Mouse (Mus musculus) hindbrain, embryonic 11.5 days (tissue): ENCODE data around the gene Ablim1. TPM values are rescaled to one million over a fixed set of nuclear protein-coding genes. Genes with fewer than 3 reads are reported as not detected.

Experiments used
- ATAC-seq: fragments of 200-750 bp; cut with Nextera tagmentation; 2 replicates; pipeline ENCODE4 v1.8.0; 2017; ENCODE audit warnings: mild to moderate bottlenecking, moderate TSS enrichment, moderate library complexity; ENCODE audit not compliant: low FRiP score
- DNase-seq: peaks from one replicate; pipeline ENCODE4 v3.0.0-alpha.2; 2015; ENCODE audit warnings: low spot score
- H3K27ac ChIP-seq: fragments of 300-500 bp; sonication (generic); 2 replicates; pipeline ENCODE4 v1.5.1; 2014; ENCODE audit warnings: mild to moderate bottlenecking, low read depth, low read length
- H3K27me3 ChIP-seq: fragments of 300-500 bp; sonication (generic); 2 replicates; pipeline ENCODE4 v1.6.1; 2014; ENCODE audit warnings: mild to moderate bottlenecking, low read length, moderate library complexity, mixed read lengths; ENCODE audit not compliant: control insufficient read depth, insufficient read depth
- H3K36me3 ChIP-seq: fragments of 300-500 bp; sonication (generic); 2 replicates; pipeline ENCODE4 v1.6.1; 2014; ENCODE audit warnings: mild to moderate bottlenecking, low read length, moderate library complexity, mixed read lengths; ENCODE audit not compliant: control insufficient read depth, insufficient read depth
- H3K4me1 ChIP-seq: fragments of 300-500 bp; sonication (generic); replicated peaks from 2 replicates; pipeline ENCODE4 v1.6.1; 2014; ENCODE audit warnings: low read length, mixed read lengths; ENCODE audit not compliant: control insufficient read depth, insufficient read depth
- H3K4me2 ChIP-seq: fragments of 300-500 bp; sonication (generic); replicated peaks from 2 replicates; pipeline ENCODE4 v1.6.1; 2014; ENCODE audit warnings: mild to moderate bottlenecking, low read depth, low read length
- H3K4me3 ChIP-seq: fragments of 300-500 bp; sonication (generic); 2 replicates; pipeline ENCODE4 v1.5.1; 2014; ENCODE audit warnings: low read depth, low read length
- H3K9ac ChIP-seq: fragments of 300-500 bp; sonication (generic); 2 replicates; pipeline ENCODE4 v1.6.1; 2014; ENCODE audit warnings: low read depth, low read length
- H3K9me3 ChIP-seq: fragments of 300-500 bp; sonication (generic); 2 replicates; pipeline ENCODE4 v1.6.1; 2016; ENCODE audit warnings: low read length; ENCODE audit not compliant: control insufficient read depth
- WGBS: fragments of 180-500 bp; shearing (Covaris S2); extraction: QIAGEN DNeasy Blood & Tissue Kit; methylation state at CpG from one replicate; pipeline ENCODE4 v1.1.7; 2014; 5-methylcytosine and 5-hydroxymethylcytosine counted together
- polyA plus RNA-seq: library from polyadenylated mRNA; unstranded; fragments of >200 nt; fragmentation: Nextera tagmentation; extraction: Ambion mirVana; gene quantifications from 2 replicates; pipeline ENCODE4 v1.2.1, GENCODE M21; 2014

Gene Ablim1
- polyA plus RNA-seq, 1 experiment from 2014 or later = 18.6 TPM

DNA sequence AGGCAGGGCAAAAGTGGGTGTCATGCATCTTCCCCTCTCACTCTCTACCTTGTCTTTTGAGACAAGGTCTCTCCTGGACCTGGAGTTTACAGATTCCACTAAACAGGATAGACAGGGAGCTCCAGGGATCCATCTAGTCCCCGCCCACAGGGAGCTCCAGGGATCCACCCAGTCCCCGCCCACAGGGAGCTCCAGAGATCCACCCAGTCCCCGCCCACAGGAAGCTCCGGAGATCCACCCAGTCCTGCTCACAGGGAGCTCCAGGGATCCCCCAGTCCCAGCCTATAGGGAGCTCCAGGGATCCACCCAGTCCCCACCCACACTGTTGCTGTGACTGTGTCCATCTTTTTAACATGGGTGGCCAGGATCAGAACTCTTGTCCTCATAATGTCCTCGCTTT is 16.7 kb downstream of the Ablim1 start:
- no peak overlapping the region for H3K9ac ChIP-seq
- H3K27me3 ChIP-seq = no peaks in the 10 kb centered on the region
- H3K4me2 ChIP-seq = no peak overlapping the region
- H3K4me3 ChIP-seq = no peak overlapping the region
- no peaks in the 10 kb centered on the region for H3K36me3 ChIP-seq
- DNase-seq = no peak
- WGBS = 78% methylated on average over 5 of the region's 5 CpGs
- no peak overlapping the region for H3K27ac ChIP-seq
- no peaks in the 10 kb centered on the region for H3K4me1 ChIP-seq
- ATAC-seq = no peak
- no peaks in the 10 kb centered on the region for H3K9me3 ChIP-seq

DNA sequence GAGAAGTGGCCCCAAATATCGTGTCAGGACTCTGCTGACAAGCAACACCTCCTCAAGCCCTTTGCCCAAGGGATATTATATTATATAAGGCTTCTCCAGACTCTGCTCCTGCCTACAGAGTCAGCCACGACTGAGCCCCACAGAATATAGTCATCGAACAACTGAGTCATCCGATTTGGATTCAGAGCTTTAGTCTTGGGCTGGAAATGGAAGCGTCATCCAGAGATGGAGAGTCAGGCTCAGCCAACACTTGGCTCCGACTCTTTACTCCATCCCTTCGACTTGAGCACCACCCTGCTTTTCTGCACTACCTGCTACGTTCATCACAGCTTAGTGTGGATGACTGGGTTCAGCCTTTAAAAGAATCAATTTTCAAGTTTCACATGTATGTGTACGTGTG is 17.3 kb downstream of the Ablim1 start:
- H3K4me1 ChIP-seq = no peaks in the 10 kb centered on the region
- no peak overlapping the region for H3K9ac ChIP-seq
- DNase-seq (no peak), ATAC-seq (no peak)
- H3K27me3 ChIP-seq = no peaks in the 10 kb centered on the region
- 95% methylated on average over 9 of the region's 9 CpGs for WGBS
- no peak overlapping the region for H3K27ac ChIP-seq
- no peaks in the 10 kb centered on the region for H3K9me3 ChIP-seq
- no peaks in the 10 kb centered on the region for H3K36me3 ChIP-seq
- H3K4me2 ChIP-seq = no peak overlapping the region
- H3K4me3 ChIP-seq = no peak overlapping the region

GRCm38 (mm10) chr19:57296539-57296938 is 18.2 kb downstream of the Ablim1 start:
- Histone ChIP-seq H3K4me2 (no peak overlapping the region), H3K9me3 (no peaks in the 10 kb centered on the region), H3K27ac (no peak overlapping the region), H3K27me3 (no peaks in the 10 kb centered on the region), H3K9ac (no peak overlapping the region), H3K4me1 (no peaks in the 10 kb centered on the region), H3K36me3 (no peaks in the 10 kb centered on the region), H3K4me3 (no peak overlapping the region)
- ATAC-seq (no peak), DNase-seq (no peak)
- WGBS = 81% methylated on average over 5 of the region's 5 CpGs

- H3K9me3 ChIP-seq = no peaks in the 10 kb centered on the region
- H3K4me3 ChIP-seq = no peak overlapping the region
- no peak overlapping the region for H3K4me2 ChIP-seq
- H3K27ac ChIP-seq = no peak overlapping the region
- 60% methylated on average over 9 of the region's 9 CpGs for WGBS
- no peak overlapping the region for H3K9ac ChIP-seq
- no peaks in the 10 kb centered on the region for H3K4me1 ChIP-seq
- H3K27me3 ChIP-seq = no peaks in the 10 kb centered on the region
- no peak for ATAC-seq
- H3K36me3 ChIP-seq = no peaks in the 10 kb centered on the region
- DNase-seq = no peak
Observed at GRCm38 (mm10) chr19:57295521-57295920, 19.2 kb downstream of the Ablim1 start.

GRCm38 (mm10) chr19:57294356-57294755 is 20.4 kb downstream of the Ablim1 start:
- no peaks in the 10 kb centered on the region for H3K27me3 ChIP-seq
- WGBS = 81% methylated on average over 4 of the region's 4 CpGs
- no peak overlapping the region for H3K9ac ChIP-seq
- H3K4me1 ChIP-seq = no peaks in the 10 kb centered on the region
- no peak overlapping the region for H3K27ac ChIP-seq
- no peak overlapping the region for H3K4me3 ChIP-seq
- H3K9me3 ChIP-seq = no peaks in the 10 kb centered on the region
- H3K36me3 ChIP-seq = no peaks in the 10 kb centered on the region
- H3K4me2 ChIP-seq = no peak overlapping the region
- DNase-seq (no peak), ATAC-seq (no peak)

DNA sequence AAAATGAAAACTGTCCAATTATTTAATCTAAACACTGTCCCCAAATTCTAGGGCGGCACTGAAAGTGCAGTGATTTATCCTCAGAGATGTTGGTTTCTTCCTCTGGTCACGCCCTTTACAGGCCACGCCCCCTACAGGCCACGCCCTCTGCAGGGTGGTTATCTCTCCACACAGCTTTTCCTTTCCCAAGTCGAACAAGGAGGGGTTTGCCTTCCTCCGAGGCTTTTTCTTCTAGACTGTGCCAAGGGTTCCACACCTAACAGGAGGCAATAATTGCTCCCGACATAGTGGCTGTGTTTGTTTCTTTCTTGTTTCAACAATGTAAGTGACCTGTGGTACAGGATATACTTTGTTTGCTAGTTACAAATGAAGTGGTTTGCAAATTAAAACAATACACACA is 21.0 kb downstream of the Ablim1 start:
- 46% methylated on average over 7 of the region's 7 CpGs for WGBS
- H3K4me1 ChIP-seq = no peaks in the 10 kb centered on the region
- ATAC-seq = no peak
- H3K9ac ChIP-seq = no peak overlapping the region
- no peak overlapping the region for H3K4me2 ChIP-seq
- H3K4me3 ChIP-seq = no peak overlapping the region
- H3K36me3 ChIP-seq = no peaks in the 10 kb centered on the region
- no peaks in the 10 kb centered on the region for H3K9me3 ChIP-seq
- DNase-seq = no peak
- H3K27me3 ChIP-seq = no peaks in the 10 kb centered on the region
- H3K27ac ChIP-seq = no peak overlapping the region

DNA sequence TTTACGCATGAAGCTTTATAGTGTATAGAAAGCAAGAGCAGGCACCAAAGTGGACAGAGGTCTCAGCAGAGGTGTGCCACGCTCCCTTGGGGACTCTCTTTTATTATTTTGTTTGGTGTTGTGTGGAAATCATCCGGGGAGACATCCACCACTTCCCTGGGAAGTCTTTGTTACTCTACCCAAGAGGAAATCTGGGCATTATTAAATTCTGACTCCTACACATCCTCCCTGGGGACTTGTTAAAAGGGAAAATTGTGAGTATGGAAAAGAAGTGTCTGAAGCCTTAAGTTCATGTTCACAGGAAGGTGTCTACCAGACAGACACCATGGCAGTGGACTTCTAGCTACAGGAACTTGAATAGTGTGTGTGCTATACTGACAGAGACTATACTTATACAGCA is 31.4 kb downstream of the Ablim1 start:
- Histone ChIP-seq H3K36me3 (no peaks in the 10 kb centered on the region), H3K4me2 (no peak overlapping the region), H3K27me3 (no peaks in the 10 kb centered on the region), H3K9ac (no peak overlapping the region), H3K9me3 (no peaks in the 10 kb centered on the region), H3K4me3 (no peak overlapping the region), H3K4me1 (no peaks in the 10 kb centered on the region), H3K27ac (no peak overlapping the region)
- ATAC-seq (no peak), DNase-seq (no peak)
- WGBS = 83% methylated on average over 3 of the region's 3 CpGs

- Histone ChIP-seq H3K27me3 (no peaks in the 10 kb centered on the region), H3K4me3 (no peak overlapping the region), H3K9ac (no peak overlapping the region), H3K4me1 (no peaks in the 10 kb centered on the region), H3K36me3 (no peaks in the 10 kb centered on the region), H3K4me2 (no peak overlapping the region), H3K9me3 (no peaks in the 10 kb centered on the region), H3K27ac (no peak overlapping the region)
- no peak for ATAC-seq
- no peak for DNase-seq
- WGBS = 80% methylated on average over 5 of the region's 5 CpGs
Observed at GRCm38 (mm10) chr19:57282642-57283041, 32.1 kb downstream of the Ablim1 start.

DNA sequence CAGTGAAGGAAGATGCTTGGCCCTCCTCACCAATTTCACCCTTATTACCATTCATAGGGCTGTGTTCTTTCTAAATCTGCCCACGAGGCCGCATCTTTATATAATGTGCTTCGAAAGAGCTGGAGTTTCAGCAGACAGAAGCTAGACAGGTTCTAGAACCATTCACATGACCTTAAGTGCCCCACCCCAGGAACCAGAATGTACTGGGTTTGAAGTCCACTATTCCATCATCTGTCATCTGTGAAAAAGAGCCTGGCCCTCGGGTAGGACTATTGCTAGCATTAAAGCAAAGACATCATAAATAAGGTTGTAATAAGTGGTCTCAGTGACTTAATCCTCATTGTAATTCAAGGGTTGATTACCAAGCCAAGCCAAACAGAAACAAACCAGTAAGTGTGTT is 35.1 kb downstream of the Ablim1 start:
- WGBS = 86% methylated on average over 4 of the region's 4 CpGs
- H3K27ac ChIP-seq = no peak overlapping the region
- H3K36me3 ChIP-seq = no peaks in the 10 kb centered on the region
- H3K4me1 ChIP-seq = 0 out of 2 replicates have a peak, but pooled peaks cover under 1% of the 10 kb centered on the region
- no peaks in the 10 kb centered on the region for H3K27me3 ChIP-seq
- H3K4me3 ChIP-seq = no peak overlapping the region
- no peak for ATAC-seq
- no peak for DNase-seq
- no peak overlapping the region for H3K9ac ChIP-seq
- no peak overlapping the region for H3K4me2 ChIP-seq
- no peaks in the 10 kb centered on the region for H3K9me3 ChIP-seq
